Mouse (Mus musculus) splenic B cell, adult 2 months (primary cell): Measurements from ENCODE around the gene Ankrd33b.

Experiments
- DNase-seq: peaks from one replicate; pipeline ENCODE4 v3.0.0-alpha.2; 2011; ENCODE audit warnings: low read depth, low spot score
- H3K27me3 ChIP-seq: 2 replicates; pipeline ENCODE4 v1.6.1; 2012; ENCODE audit warnings: mild to moderate bottlenecking, low read length, moderate library complexity, mixed read lengths; ENCODE audit not compliant: control insufficient read depth, poor library complexity, insufficient read depth, severe bottlenecking
- H3K36me3 ChIP-seq: 2 replicates; pipeline ENCODE4 v1.6.1; 2012; ENCODE audit warnings: mild to moderate bottlenecking, low read length, moderate library complexity, mixed read lengths; ENCODE audit not compliant: control insufficient read depth, poor library complexity, insufficient read depth, severe bottlenecking

The Ankrd33b gene

GRCm38 (mm10) chr15:31393402-31393801, 25.9 kb upstream of the Ankrd33b start:
- no peaks in the 10 kb centered on the region for H3K36me3 ChIP-seq
- H3K27me3 ChIP-seq, result no peaks in the 10 kb centered on the region
- no peak for DNase-seq

GRCm38 (mm10) chr15:31392705-31393104, 25.2 kb upstream of the Ankrd33b start:
- H3K27me3 ChIP-seq, result no peaks in the 10 kb centered on the region
- DNase-seq, result no peak

GRCm38 (mm10) chr15:31392135-31392534, 24.6 kb upstream of the Ankrd33b start:
- no peaks in the 10 kb centered on the region for H3K36me3 ChIP-seq
- DNase-seq, result no peak
- H3K27me3 ChIP-seq, result no peaks in the 10 kb centered on the region

More at GRCm38 (mm10) chr15:31392705-31393104, 25.2 kb upstream of the Ankrd33b start:
- no peaks in the 10 kb centered on the region for H3K36me3 ChIP-seq

GRCm38 (mm10) chr15:31381936-31382468, 14.5 kb upstream of the Ankrd33b start:
- H3K27me3 ChIP-seq, result no peaks in the 10 kb centered on the region
- no peak for DNase-seq
- H3K36me3 ChIP-seq, result no peaks in the 10 kb centered on the region

- DNase-seq, result no peak
- Histone ChIP-seq H3K27me3 (no peaks in the 10 kb centered on the region), H3K36me3 (no peaks in the 10 kb centered on the region)
Observed at GRCm38 (mm10) chr15:31379471-31379870, 11.9 kb upstream of the Ankrd33b start.

- H3K27me3 ChIP-seq, result no peaks in the 10 kb centered on the region
Observed at GRCm38 (mm10) chr15:31375212-31375611, 7.7 kb upstream of the Ankrd33b start.

GRCm38 (mm10) chr15:31369125-31369612, 1.6 kb upstream of the Ankrd33b start:
- Histone ChIP-seq H3K36me3 (no peaks in the 10 kb centered on the region), H3K27me3 (no peaks in the 10 kb centered on the region)
- peak; percentile 61 for DNase-seq

More at GRCm38 (mm10) chr15:31375212-31375611, 7.7 kb upstream of the Ankrd33b start:
- H3K36me3 ChIP-seq, result no peaks in the 10 kb centered on the region
- no peak for DNase-seq

- no peaks in the 10 kb centered on the region for H3K27me3 ChIP-seq
- DNase-seq, result peak; percentile 8
- H3K36me3 ChIP-seq, result no peaks in the 10 kb centered on the region
Observed at GRCm38 (mm10) chr15:31368556-31368955, 1.0 kb upstream of the Ankrd33b start.

- DNase-seq, result peak; percentile 41
- no peaks in the 10 kb centered on the region for H3K27me3 ChIP-seq
- no peaks in the 10 kb centered on the region for H3K36me3 ChIP-seq
Observed at GRCm38 (mm10) chr15:31366596-31367480, 688 bp downstream of the Ankrd33b start.

GRCm38 (mm10) chr15:31365720-31366591, 1.6 kb downstream of the Ankrd33b start:
- peak; percentile 40 for DNase-seq
- Histone ChIP-seq H3K27me3 (no peaks in the 10 kb centered on the region), H3K36me3 (no peaks in the 10 kb centered on the region)

GRCm38 (mm10) chr15:31365041-31365719, 2.3 kb downstream of the Ankrd33b start:
- no peaks in the 10 kb centered on the region for H3K27me3 ChIP-seq
- peak; percentile 55 for DNase-seq
- no peaks in the 10 kb centered on the region for H3K36me3 ChIP-seq

- no peaks in the 10 kb centered on the region for H3K27me3 ChIP-seq
- DNase-seq, result no peak
- H3K36me3 ChIP-seq, result no peaks in the 10 kb centered on the region
Observed at GRCm38 (mm10) chr15:31364396-31364795, 3.1 kb downstream of the Ankrd33b start.

- no peak for DNase-seq
- H3K36me3 ChIP-seq, result no peaks in the 10 kb centered on the region
- no peaks in the 10 kb centered on the region for H3K27me3 ChIP-seq
Observed at GRCm38 (mm10) chr15:31363981-31364361, 3.6 kb downstream of the Ankrd33b start.

GRCm38 (mm10) chr15:31363241-31363980, 4.1 kb downstream of the Ankrd33b start:
- no peaks in the 10 kb centered on the region for H3K27me3 ChIP-seq
- no peaks in the 10 kb centered on the region for H3K36me3 ChIP-seq
- no peak for DNase-seq
